Mouse (Mus musculus) limb, embryonic 14.5 days (tissue): ENCODE measurements at regions not wholly inside any gene's neighbourhood (a gene's known extent, or its start where the extent isn't known, plus 50 kb on each side); places are given as distances from the start of the nearest gene placed in this dataset.

Experiments used
- ATAC-seq: fragments of 200-750 bp; cut with Nextera tagmentation; 2 replicates; pipeline ENCODE4 v1.8.0; 2017; ENCODE audit warnings: low read depth, moderate number of reproducible peaks, moderate TSS enrichment; ENCODE audit not compliant: low FRiP score
- DNase-seq: peaks from one replicate; pipeline ENCODE4 v3.0.0-alpha.2; 2015; ENCODE audit warnings: low spot score
- H3K27ac ChIP-seq: fragments of 300-500 bp; sonication (generic); replicated peaks from 2 replicates; pipeline ENCODE4 v1.5.1; 2014; ENCODE audit warnings: low read depth, mild to moderate bottlenecking, low read length, moderate library complexity, mixed read lengths
- H3K27me3 ChIP-seq: fragments of 300-500 bp; sonication (generic); 2 replicates; pipeline ENCODE4 v1.6.1; 2014; ENCODE audit warnings: low read length, mixed read lengths; ENCODE audit not compliant: control insufficient read depth, insufficient read depth
- H3K36me3 ChIP-seq: fragments of 300-500 bp; sonication (generic); 2 replicates; pipeline ENCODE4 v1.6.1; 2014; ENCODE audit warnings: mild to moderate bottlenecking, low read length, moderate library complexity, mixed read lengths; ENCODE audit not compliant: control insufficient read depth, insufficient read depth
- H3K4me1 ChIP-seq: fragments of 300-500 bp; sonication (generic); 2 replicates; pipeline ENCODE4 v1.6.1; 2014; ENCODE audit warnings: antibody characterized with exemption, low read length, mixed read lengths; ENCODE audit not compliant: control insufficient read depth, insufficient read depth
- H3K4me2 ChIP-seq: fragments of 300-500 bp; sonication (generic); replicated peaks from 2 replicates; pipeline ENCODE4 v1.6.1; 2014; ENCODE audit warnings: low read depth, mild to moderate bottlenecking, low read length, moderate library complexity; ENCODE audit not compliant: severe bottlenecking
- H3K4me3 ChIP-seq: fragments of 300-500 bp; sonication (generic); replicated peaks from 2 replicates; pipeline ENCODE4 v1.5.1; 2014; ENCODE audit warnings: low read length
- H3K9ac ChIP-seq: fragments of 300-500 bp; sonication (generic); 2 replicates; pipeline ENCODE4 v1.6.1; 2014; ENCODE audit warnings: mild to moderate bottlenecking, low read depth, low read length, moderate library complexity; ENCODE audit not compliant: severe bottlenecking
- H3K9me3 ChIP-seq: fragments of 300-500 bp; sonication (generic); 2 replicates; pipeline ENCODE4 v1.6.1; 2016; ENCODE audit warnings: low read length; ENCODE audit not compliant: control insufficient read depth
- POLR2A ChIP-seq: fragments of 200-500 bp; IDR thresholded peaks from 2 replicates; pipeline ENCODE4 v1.8.0; 2012; ENCODE audit warnings: inconsistent platforms, mild to moderate bottlenecking, moderate library complexity, borderline replicate concordance; ENCODE audit not compliant: insufficient read depth, insufficient read length; ENCODE audit errors: extremely low read depth
- WGBS: fragments of 180-500 bp; shearing (Covaris S2); extraction: QIAGEN DNeasy Blood & Tissue Kit; methylation state at CpG from one replicate; pipeline ENCODE4 v1.1.7; 2014; 5-methylcytosine and 5-hydroxymethylcytosine counted together

DNA sequence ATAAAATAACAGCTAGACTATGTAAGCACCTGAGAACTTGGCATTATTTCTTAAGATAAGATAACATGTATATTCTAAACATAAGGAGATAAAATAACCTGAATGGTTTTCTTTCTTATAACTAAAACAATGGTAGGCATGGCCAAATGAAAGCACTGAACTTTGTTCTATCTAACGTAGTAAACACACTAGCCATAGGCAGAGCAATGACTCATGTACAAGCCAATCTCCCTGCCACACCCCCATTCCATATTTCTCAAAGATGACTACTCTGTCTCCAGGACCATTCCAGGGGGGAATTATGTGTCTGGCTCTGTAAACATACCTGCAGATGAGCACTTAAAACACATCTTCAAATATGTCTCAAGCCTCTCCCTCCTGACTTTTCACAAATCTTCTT lies 80.6 kb upstream of the Slc7a11 start:
- no peaks in the 10 kb centered on the region for H3K36me3 ChIP-seq
- no peaks in the 10 kb centered on the region for H3K9me3 ChIP-seq
- no peak overlapping the region for H3K4me2 ChIP-seq
- no peaks in the 10 kb centered on the region for H3K4me1 ChIP-seq
- no peak overlapping the region for H3K4me3 ChIP-seq
- no peak for TF ChIP-seq POLR2A
- no peaks in the 10 kb centered on the region for H3K27me3 ChIP-seq
- WGBS: 85% methylated on average over 1 of the region's 1 CpGs
- no peak overlapping the region for H3K27ac ChIP-seq
- H3K9ac ChIP-seq: no peak overlapping the region
- ATAC-seq: no peak
- DNase-seq: no peak

DNA sequence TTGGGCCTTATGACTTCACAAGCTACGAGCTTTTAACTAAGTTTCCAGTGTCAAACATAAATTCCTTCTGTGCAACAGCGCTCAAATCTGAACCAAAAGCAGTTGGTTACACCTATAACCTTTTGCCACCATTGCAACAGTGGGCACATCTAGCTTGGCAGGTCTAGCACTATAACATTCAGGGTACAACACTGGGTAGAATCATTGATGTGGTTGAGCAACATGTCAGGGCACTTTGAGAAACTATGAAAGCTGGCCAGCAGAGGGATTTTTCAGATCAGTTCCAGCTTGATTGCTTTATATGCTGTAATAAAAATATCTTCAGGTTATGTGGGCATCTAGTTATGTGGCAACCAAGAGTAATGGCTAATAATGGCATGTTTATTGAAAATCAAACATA lies 63.8 kb upstream of the Slc7a11 start:
- no peaks in the 10 kb centered on the region for H3K27me3 ChIP-seq
- no peak overlapping the region for H3K9ac ChIP-seq
- no peak overlapping the region for H3K4me2 ChIP-seq
- ATAC-seq (no peak), DNase-seq (no peak)
- no peak overlapping the region for H3K27ac ChIP-seq
- H3K4me1 ChIP-seq: no peaks in the 10 kb centered on the region
- WGBS: 92% methylated on average over 2 of the region's 2 CpGs
- H3K36me3 ChIP-seq: no peaks in the 10 kb centered on the region
- H3K9me3 ChIP-seq: no peaks in the 10 kb centered on the region
- H3K4me3 ChIP-seq: no peak overlapping the region
- no peak for TF ChIP-seq POLR2A
